Mouse (Mus musculus): ENCODE results near the gene Usp22.

DNA sequence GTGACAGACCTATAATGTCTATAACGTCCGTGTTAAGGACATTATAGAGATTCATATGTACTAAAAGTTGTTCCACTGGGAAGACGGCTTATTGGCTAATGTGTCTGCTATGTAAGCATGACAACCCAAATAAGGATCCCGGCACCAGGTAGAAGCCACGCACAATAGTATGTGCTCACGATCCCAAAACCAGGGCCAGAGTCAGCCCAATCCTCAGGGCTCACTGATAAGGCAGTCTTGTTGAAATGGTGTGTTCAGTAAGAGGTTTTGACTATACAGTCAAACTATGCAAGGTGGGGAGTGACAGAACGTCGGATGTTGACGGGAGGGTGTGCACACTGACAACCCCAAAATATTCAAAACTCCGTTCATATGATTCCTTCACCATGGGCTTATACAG is 10.0 kb downstream of the Usp22 start:
- no peak for TF ChIP-seq ZC3H11A (IDR thresholded peaks at IDR 0.05; ENCODE audit: borderline replicate concordance, low read depth, low read length)
- TF ChIP-seq ZNF384 (IDR thresholded peaks at IDR 0.05; ENCODE audit: low read depth, low read length), result no peak
- no peak for TF ChIP-seq CHD2 (IDR thresholded peaks at IDR 0.05; ENCODE audit: low read depth, low read length)
